Mouse (Mus musculus) bone marrow, adult 2 months (tissue): ENCODE measurements around the gene Camk2n2.

Source experiments
- CTCF ChIP-seq: fragments of 200-500 bp; IDR thresholded peaks from 2 replicates; pipeline ENCODE4 v1.5.1; 2011; ENCODE audit warnings: low read length, control low read depth; ENCODE audit not compliant: control insufficient read depth, insufficient read depth
- POLR2A ChIP-seq: fragments of 200-500 bp; IDR thresholded peaks from 2 replicates; pipeline ENCODE4 v1.6.1; 2011; ENCODE audit warnings: low read depth, mild to moderate bottlenecking, control low read depth, low read length, borderline replicate concordance; ENCODE audit not compliant: control insufficient read depth

- TF ChIP-seq POLR2A (no peak), CTCF (no peak)
These were observed 32.2 kb upstream of the Camk2n2 start for GRCm38 (mm10) chr16:20653315-20653714.
